Mouse (Mus musculus) forebrain, embryonic 16.5 days (tissue): Measurements from ENCODE around the gene Ctso. TPM values are rescaled to one million over a fixed set of nuclear protein-coding genes. Genes with fewer than 3 reads are reported as not detected.

Experiments used
- ATAC-seq: fragments of 200-750 bp; cut with Nextera tagmentation; 2 replicates; pipeline ENCODE4 v1.8.0; 2017; ENCODE audit warnings: mild to moderate bottlenecking, moderate library complexity
- H3K27ac ChIP-seq: fragments of 300-500 bp; sonication (generic); 2 replicates; pipeline ENCODE4 v1.5.1; 2014; ENCODE audit warnings: low read length, control low read depth
- H3K27me3 ChIP-seq: fragments of 300-500 bp; sonication (generic); replicated peaks from 2 replicates; pipeline ENCODE4 v1.6.1; 2014; ENCODE audit warnings: low read length; ENCODE audit not compliant: control insufficient read depth, insufficient read depth
- H3K36me3 ChIP-seq: fragments of 300-500 bp; sonication (generic); 2 replicates; pipeline ENCODE4 v1.6.1; 2014; ENCODE audit not compliant: control insufficient read depth, insufficient read depth
- H3K4me1 ChIP-seq: fragments of 300-500 bp; sonication (generic); replicated peaks from 2 replicates; pipeline ENCODE4 v1.6.1; 2014; ENCODE audit warnings: low read length; ENCODE audit not compliant: control insufficient read depth, insufficient read depth
- H3K4me2 ChIP-seq: fragments of 300-500 bp; sonication (generic); 2 replicates; pipeline ENCODE4 v1.6.1; 2014; ENCODE audit warnings: mild to moderate bottlenecking, low read length, control low read depth
- H3K4me3 ChIP-seq: fragments of 300-500 bp; sonication (generic); replicated peaks from 2 replicates; pipeline ENCODE4 v1.5.1; 2014; ENCODE audit warnings: mild to moderate bottlenecking, low read length, control low read depth
- H3K9ac ChIP-seq: fragments of 300-500 bp; sonication (generic); replicated peaks from 2 replicates; pipeline ENCODE4 v1.6.1; 2014; ENCODE audit warnings: low read depth, low read length, control low read depth
- H3K9me3 ChIP-seq: fragments of 300-500 bp; sonication (generic); 2 replicates; pipeline ENCODE4 v1.6.1; 2016; ENCODE audit warnings: low read length; ENCODE audit not compliant: control insufficient read depth
- WGBS: fragments of 180-500 bp; shearing (Covaris S2); extraction: QIAGEN DNeasy Blood & Tissue Kit; methylation state at CpG from one replicate; pipeline ENCODE4 v1.1.7; 2014; 5-methylcytosine and 5-hydroxymethylcytosine counted together
- polyA plus RNA-seq: library from polyadenylated mRNA; unstranded; fragments of >200 nt; fragmentation: Nextera tagmentation; extraction: Ambion mirVana; gene quantifications from 2 replicates; pipeline ENCODE4 v1.2.1, GENCODE M21; 2015

Ctso gene
- polyA plus RNA-seq, 1 experiment from 2014 or later = 6.8 TPM

GRCm38 (mm10) chr3:81919681-81920080, 12.7 kb upstream of the Ctso start:
- Histone ChIP-seq H3K36me3 (no peaks in the 10 kb centered on the region), H3K27me3 (no peaks in the 10 kb centered on the region), H3K4me3 (no peak overlapping the region), H3K27ac (no peak overlapping the region), H3K4me1 (peaks cover 18% of the 10 kb centered on the region), H3K9ac (no peak overlapping the region), H3K4me2 (no peak overlapping the region), H3K9me3 (no peaks in the 10 kb centered on the region)
- peak; percentile 49 for ATAC-seq
- 12% methylated on average over 3 of the region's 3 CpGs for WGBS

GRCm38 (mm10) chr3:81922910-81923309, 9.5 kb upstream of the Ctso start:
- no peaks in the 10 kb centered on the region for H3K36me3 ChIP-seq
- ATAC-seq = peak; percentile 73
- H3K27ac ChIP-seq = no peak overlapping the region
- no peak overlapping the region for H3K4me3 ChIP-seq
- H3K4me2 ChIP-seq = no peak overlapping the region
- no peaks in the 10 kb centered on the region for H3K9me3 ChIP-seq
- no peaks in the 10 kb centered on the region for H3K27me3 ChIP-seq
- no peak overlapping the region for H3K9ac ChIP-seq
- 38% methylated on average over 4 of the region's 4 CpGs for WGBS
- H3K4me1 ChIP-seq = peaks cover 22% of the 10 kb centered on the region

- Histone ChIP-seq H3K9ac (no peak overlapping the region), H3K4me3 (no peak overlapping the region), H3K4me1 (peaks cover 19% of the 10 kb centered on the region), H3K4me2 (no peak overlapping the region), H3K9me3 (no peaks in the 10 kb centered on the region), H3K36me3 (no peaks in the 10 kb centered on the region), H3K27me3 (no peaks in the 10 kb centered on the region), H3K27ac (no peak overlapping the region)
- 3% methylated on average over 1 of the region's 1 CpGs for WGBS
- peak; percentile 53; the same call in 1 of the 2 replicates for ATAC-seq
These were observed 7.5 kb upstream of the Ctso start for GRCm38 (mm10) chr3:81924931-81925330.

- Histone ChIP-seq H3K4me3 (no peak overlapping the region), H3K27me3 (no peaks in the 10 kb centered on the region), H3K27ac (no peak overlapping the region), H3K36me3 (no peaks in the 10 kb centered on the region), H3K9me3 (no peaks in the 10 kb centered on the region), H3K4me2 (no peak overlapping the region), H3K4me1 (peaks cover 11% of the 10 kb centered on the region; the same call in 1 of the 2 replicates), H3K9ac (no peak overlapping the region)
- 72% methylated on average over 5 of the region's 5 CpGs for WGBS
- ATAC-seq = no peak
These were observed 6.5 kb upstream of the Ctso start for GRCm38 (mm10) chr3:81925856-81926255.

- H3K4me1 ChIP-seq = peaks cover 12% of the 10 kb centered on the region; the same call in 1 of the 2 replicates
These were observed 5.6 kb upstream of the Ctso start for GRCm38 (mm10) chr3:81926764-81927325.

GRCm38 (mm10) chr3:81929073-81929472, 3.3 kb upstream of the Ctso start:
- no peaks in the 10 kb centered on the region for H3K36me3 ChIP-seq
- H3K4me3 ChIP-seq = no peak overlapping the region
- no peak for ATAC-seq
- no peaks in the 10 kb centered on the region for H3K9me3 ChIP-seq
- no peak overlapping the region for H3K4me2 ChIP-seq
- WGBS = 94% methylated on average over 1 of the region's 1 CpGs
- H3K27ac ChIP-seq = no peak overlapping the region
- H3K9ac ChIP-seq = no peak overlapping the region
- H3K27me3 ChIP-seq = no peaks in the 10 kb centered on the region
- peaks cover 8% of the 10 kb centered on the region; the same call in 1 of the 2 replicates for H3K4me1 ChIP-seq

More at GRCm38 (mm10) chr3:81926764-81927325, 5.6 kb upstream of the Ctso start:
- ATAC-seq = 0 out of 2 replicates have a peak, but pooled peaks have one; percentile 21
- H3K9ac ChIP-seq = no peak overlapping the region
- H3K4me2 ChIP-seq = no peak overlapping the region
- H3K9me3 ChIP-seq = no peaks in the 10 kb centered on the region
- H3K4me3 ChIP-seq = no peak overlapping the region
- WGBS = 40% methylated on average over 9 of the region's 9 CpGs
- H3K27me3 ChIP-seq = no peaks in the 10 kb centered on the region
- no peaks in the 10 kb centered on the region for H3K36me3 ChIP-seq
- no peak overlapping the region for H3K27ac ChIP-seq

- H3K27ac ChIP-seq = no peak overlapping the region
- H3K36me3 ChIP-seq = no peaks in the 10 kb centered on the region
- 61% methylated on average over 3 of the region's 3 CpGs for WGBS
- no peaks in the 10 kb centered on the region for H3K9me3 ChIP-seq
- H3K4me1 ChIP-seq = peaks cover 8% of the 10 kb centered on the region; the same call in 1 of the 2 replicates
- ATAC-seq = no peak
- H3K4me2 ChIP-seq = no peak overlapping the region
- no peak overlapping the region for H3K9ac ChIP-seq
- H3K4me3 ChIP-seq = no peak overlapping the region
- no peaks in the 10 kb centered on the region for H3K27me3 ChIP-seq
These were observed 706 bp upstream of the Ctso start for GRCm38 (mm10) chr3:81931695-81932094.

- Histone ChIP-seq H3K4me1 (0 out of 2 replicates have a peak, but pooled peaks cover 4% of the 10 kb centered on the region), H3K4me3 (no peak overlapping the region), H3K4me2 (no peak overlapping the region), H3K9me3 (no peaks in the 10 kb centered on the region), H3K36me3 (no peaks in the 10 kb centered on the region), H3K27me3 (no peaks in the 10 kb centered on the region), H3K27ac (no peak overlapping the region), H3K9ac (no peak overlapping the region)
- WGBS = 87% methylated on average over 4 of the region's 4 CpGs
- ATAC-seq = no peak
These were observed 947 bp downstream of the Ctso start for GRCm38 (mm10) chr3:81933348-81933747.

- H3K4me2 ChIP-seq = no peak overlapping the region
- H3K9ac ChIP-seq = no peak overlapping the region
- no peaks in the 10 kb centered on the region for H3K4me1 ChIP-seq
- no peak overlapping the region for H3K27ac ChIP-seq
- H3K36me3 ChIP-seq = no peaks in the 10 kb centered on the region
- H3K9me3 ChIP-seq = no peaks in the 10 kb centered on the region
- no peak for ATAC-seq
- H3K4me3 ChIP-seq = no peak overlapping the region
- H3K27me3 ChIP-seq = no peaks in the 10 kb centered on the region
- 78% methylated on average over 3 of the region's 3 CpGs for WGBS
These were observed 6.5 kb downstream of the Ctso start for GRCm38 (mm10) chr3:81938924-81939323.

- Histone ChIP-seq H3K9ac (no peak overlapping the region), H3K27me3 (no peaks in the 10 kb centered on the region), H3K27ac (no peak overlapping the region), H3K9me3 (no peaks in the 10 kb centered on the region), H3K4me3 (no peak overlapping the region), H3K36me3 (no peaks in the 10 kb centered on the region), H3K4me2 (no peak overlapping the region), H3K4me1 (no peaks in the 10 kb centered on the region)
- ATAC-seq = no peak
- 95% methylated on average over 3 of the region's 3 CpGs for WGBS
These were observed 9.9 kb downstream of the Ctso start for GRCm38 (mm10) chr3:81942341-81942740.
